20 mouse cellular contexts compared by ENCODE assay signal in genomic region chr14:59540761-59541160, GRCm38 (mm10). TPM values are rescaled to one million over a fixed set of nuclear protein-coding genes. Genes with fewer than 3 reads are reported as not detected.
DNase-seq lines count a peak whose midpoint lies in the region; ATAC-seq and TF ChIP-seq lines count a peak whose summit lies in the region.
"Had no signal": no experiment of that assay in that cellular context is flagged by ENCODE, and none has a peak within 500 bp of the region (broad histone marks: within the 10 kb centered on the region; RNA-seq: fewer than 3 reads in every experiment).

No protein-coding gene starts in this region.

- no peak for TF ChIP-seq EP300 in lung, postnatal 0 days (IDR thresholded peaks at IDR 0.05)

- DNase-seq in heart, adult 11 months: peak; percentile 68
- DNase-seq in heart, postnatal 25 days (ENCODE audit: low spot score): no peak
- no peak for DNase-seq in lung, postnatal 0 days (ENCODE audit: low spot score)
- peak; percentile 65 for DNase-seq in kidney, adult 9 months
- DNase-seq in ovary, postnatal 10 days (ENCODE audit: low spot score): no peak
- no peak for DNase-seq in heart, adult 8-10 months (ENCODE audit: low spot score)
- DNase-seq: cerebellum, adult 18-20 months; cerebellum, postnatal 14 days; forebrain, postnatal 0 days; gastrocnemius, postnatal 36 days; heart, postnatal 4 days; thymus, postnatal 25 days had no signal

- H3K9me3 ChIP-seq in lung, embryonic 15.5 days: no peaks in the 10 kb centered on the region
- H3K9me3 ChIP-seq in lung, postnatal 0 days (ENCODE audit: low read length): no peaks in the 10 kb centered on the region
- H3K9me3 ChIP-seq: heart, embryonic 15.5 days; hindbrain, embryonic 15.5 days; limb, embryonic 13.5 days; midbrain, embryonic 10.5 days; neural tube, embryonic 15.5 days; stomach, embryonic 15.5 days had no signal

- no peak overlapping the region for H3K4me2 ChIP-seq in lung, embryonic 15.5 days
- no peak overlapping the region for H3K4me2 ChIP-seq in lung, postnatal 0 days (replicated peaks; ENCODE audit: low read depth, low read length)
- H3K4me2 ChIP-seq: heart, embryonic 15.5 days; hindbrain, embryonic 15.5 days; limb, embryonic 13.5 days; neural tube, embryonic 15.5 days; stomach, embryonic 15.5 days had no signal

- H3K9ac ChIP-seq in lung, embryonic 15.5 days: no peak overlapping the region
- no peak overlapping the region for H3K9ac ChIP-seq in lung, postnatal 0 days (replicated peaks; ENCODE audit: low read depth)
- H3K9ac ChIP-seq: forebrain, postnatal 0 days; heart, embryonic 15.5 days; hindbrain, embryonic 15.5 days; limb, embryonic 13.5 days; liver, embryonic 14.5 days; neural tube, embryonic 15.5 days; stomach, embryonic 15.5 days had no signal

- WGBS in lung, embryonic 15.5 days: 50% methylated on average over 6 of the region's 6 CpGs
- 53% methylated on average over 6 of the region's 6 CpGs for WGBS in lung, postnatal 0 days

- no peak overlapping the region for H3K4me3 ChIP-seq in lung, embryonic 15.5 days
- no peak overlapping the region for H3K4me3 ChIP-seq in lung, postnatal 0 days (ENCODE audit: low read depth, low read length)
- H3K4me3 ChIP-seq: heart, embryonic 15.5 days; hindbrain, embryonic 15.5 days; limb, embryonic 13.5 days; midbrain, embryonic 10.5 days; neural tube, embryonic 15.5 days; stomach, embryonic 15.5 days had no signal

- H3K4me1 ChIP-seq in lung, embryonic 15.5 days: 0 out of 2 replicates have a peak, but pooled peaks cover 6% of the 10 kb centered on the region
- H3K4me1 ChIP-seq in lung, postnatal 0 days (ENCODE audit: insufficient read depth, low read depth, low read length): peaks cover 3% of the 10 kb centered on the region; the same call in 1 of the 2 replicates
- H3K4me1 ChIP-seq: heart, embryonic 15.5 days; hindbrain, embryonic 15.5 days; midbrain, embryonic 10.5 days; neural tube, embryonic 15.5 days; stomach, embryonic 15.5 days had no signal

- no peaks in the 10 kb centered on the region for H3K36me3 ChIP-seq in lung, embryonic 15.5 days
- H3K36me3 ChIP-seq in lung, postnatal 0 days (ENCODE audit: insufficient read depth, low read length): no peaks in the 10 kb centered on the region
- H3K36me3 ChIP-seq: heart, embryonic 15.5 days; hindbrain, embryonic 15.5 days; neural tube, embryonic 15.5 days; stomach, embryonic 15.5 days had no signal

- H3K27ac ChIP-seq in lung, embryonic 15.5 days: peak overlapping the region; percentile 34; the same call in 1 of the 2 replicates
- H3K27ac ChIP-seq in lung, postnatal 0 days (ENCODE audit: low read length): no peak overlapping the region
- H3K27ac ChIP-seq: heart, embryonic 15.5 days; hindbrain, embryonic 15.5 days; limb, embryonic 13.5 days; liver, embryonic 14.5 days; midbrain, embryonic 10.5 days; neural tube, embryonic 15.5 days; stomach, embryonic 15.5 days had no signal

- intact Hi-C loops in heart, postnatal 25 days (cut with DNase I): no loop called here

- ATAC-seq in lung, embryonic 15.5 days (ENCODE audit: borderline replicate concordance, extremely low read depth, low FRiP score, low TSS enrichment): no peak
- no peak for ATAC-seq in lung, postnatal 0 days
- ATAC-seq: forebrain, postnatal 0 days had no signal

- H3K27me3 ChIP-seq in lung, embryonic 15.5 days: no peaks in the 10 kb centered on the region
- H3K27me3 ChIP-seq in lung, postnatal 0 days (replicated peaks; ENCODE audit: insufficient read depth, low read length): no peaks in the 10 kb centered on the region
- H3K27me3 ChIP-seq: heart, embryonic 15.5 days; hindbrain, embryonic 15.5 days; limb, embryonic 13.5 days; neural tube, embryonic 15.5 days; stomach, embryonic 15.5 days had no signal

- TF ChIP-seq CTCF in lung, postnatal 0 days (IDR thresholded peaks at IDR 0.05): no peak

RNA-seq across cellular contexts. Expression of gene Cdadc1, which starts 57.0 kb away (rescaled TPM):
- 10 to 100 TPM; 42.6 to 45.8 TPM for total RNA-seq in heart, postnatal 25 days (2021)
- 30.6 and 36.2 TPM in 2 replicates for polyA plus RNA-seq in lung, embryonic 15.5 days (2015; fragmentation: Nextera tagmentation; extraction: Ambion mirVana)
- polyA plus RNA-seq in lung, postnatal 0 days (2015; fragmentation: Nextera tagmentation; extraction: Ambion mirVana): 42.0 and 42.3 TPM in 2 replicates
- total RNA-seq in heart, adult 8-10 months (2022): 10 to 100 TPM; 44.5 to 62.8 (median 52.1) TPM

Comparison
In these comparisons a context has a peak if more than half of its experiments do, and no peak if none do; other contexts are left out.
1. DNase-seq: peak in heart, adult 11 months (single experiment) and kidney, adult 9 months (single experiment); none in heart, postnatal 25 days (single experiment), lung, postnatal 0 days (single experiment), ovary, postnatal 10 days (single experiment) and heart, adult 8-10 months (single experiment).